Mouse (Mus musculus) bone marrow macrophage, adult 2 months (primary cell): Measurements from ENCODE around the gene Actl7a.

ENCODE experiments used
- CTCF ChIP-seq: IDR thresholded peaks from 2 replicates; pipeline ENCODE4 v1.5.1; 2012; ENCODE audit warnings: low read depth, mild to moderate bottlenecking, low read length, moderate library complexity
- POLR2A ChIP-seq: IDR thresholded peaks from 2 replicates; pipeline ENCODE4 v1.6.1; 2012; ENCODE audit warnings: mild to moderate bottlenecking, low read depth, low read length, borderline replicate concordance

GRCm38 (mm10) chr4:56719456-56719855 lies 23.8 kb upstream of the Actl7a start:
- TF ChIP-seq POLR2A = no peak
- no peak for TF ChIP-seq CTCF
